Mouse (Mus musculus): ENCODE data around the gene Supt3.

The Supt3 gene

GRCm38 (mm10) chr17:45056894-45057293 lies 279.9 kb downstream of the Supt3 start:
- DNase-seq (ENCODE audit: low spot score) = no peak

GRCm38 (mm10) chr17:45057780-45058179 lies 280.8 kb downstream of the Supt3 start:
- DNase-seq (ENCODE audit: low spot score) = no peak

- DNase-seq (ENCODE audit: low spot score) = no peak
Measured at GRCm38 (mm10) chr17:45058566-45059363, 281.8 kb downstream of the Supt3 start.

GRCm38 (mm10) chr17:45063776-45064175 lies 286.8 kb downstream of the Supt3 start:
- DNase-seq (ENCODE audit: low spot score) = peak; percentile 24

- no peak for DNase-seq (ENCODE audit: low spot score)
Measured at GRCm38 (mm10) chr17:45065465-45065864, 288.5 kb downstream of the Supt3 start.

- DNase-seq (ENCODE audit: low spot score) = peak; percentile 48
Measured at GRCm38 (mm10) chr17:45067441-45067840, 290.5 kb downstream of the Supt3 start.

- no peak for DNase-seq (ENCODE audit: low spot score)
Measured at GRCm38 (mm10) chr17:45068321-45068720, 291.4 kb downstream of the Supt3 start.

- no peak for DNase-seq (ENCODE audit: low spot score)
Measured at GRCm38 (mm10) chr17:45072495-45073347, 295.8 kb downstream of the Supt3 start.

GRCm38 (mm10) chr17:45073348-45073634 lies 296.3 kb downstream of the Supt3 start:
- no peak for DNase-seq (ENCODE audit: low spot score)

- no peak for DNase-seq (ENCODE audit: low spot score)
Measured at GRCm38 (mm10) chr17:45073779-45074178, 296.8 kb downstream of the Supt3 start.

- no peak for DNase-seq (ENCODE audit: low spot score)
Measured at GRCm38 (mm10) chr17:45076951-45077350, 300.0 kb downstream of the Supt3 start.

- no peak for DNase-seq (ENCODE audit: low spot score)
Measured at GRCm38 (mm10) chr17:45077921-45078640, 301.1 kb downstream of the Supt3 start.

GRCm38 (mm10) chr17:45081521-45081920 lies 304.6 kb downstream of the Supt3 start:
- no peak for DNase-seq (ENCODE audit: low spot score)

GRCm38 (mm10) chr17:45081955-45082475 lies 305.1 kb downstream of the Supt3 start:
- DNase-seq (ENCODE audit: low spot score) = no peak

- DNase-seq (ENCODE audit: low spot score) = no peak
Measured at GRCm38 (mm10) chr17:45086361-45086760, 309.4 kb downstream of the Supt3 start.

GRCm38 (mm10) chr17:45087022-45087421 lies 310.1 kb downstream of the Supt3 start:
- no peak for DNase-seq (ENCODE audit: low spot score)

GRCm38 (mm10) chr17:45101064-45101463 lies 324.1 kb downstream of the Supt3 start:
- DNase-seq (ENCODE audit: low spot score) = no peak

- DNase-seq (ENCODE audit: low spot score) = no peak
Measured at GRCm38 (mm10) chr17:45115386-45115785, 338.4 kb downstream of the Supt3 start.

- no peak for DNase-seq (ENCODE audit: low spot score)
Measured at GRCm38 (mm10) chr17:45118565-45119471, 341.9 kb downstream of the Supt3 start.

- no peak for DNase-seq (ENCODE audit: low spot score)
Measured at GRCm38 (mm10) chr17:45119609-45120201, 342.8 kb downstream of the Supt3 start.

GRCm38 (mm10) chr17:45123856-45124255 lies 346.9 kb downstream of the Supt3 start:
- DNase-seq (ENCODE audit: low spot score) = no peak

All from adipocyte (in vitro differentiated cells).